Mouse (Mus musculus) liver, embryonic 14.5 days (tissue): Measurements from ENCODE around the gene Acaca.

ENCODE experiments used
- CTCF ChIP-seq: IDR thresholded peaks from 2 replicates; pipeline ENCODE4 v1.5.1; 2016; ENCODE audit warnings: antibody characterized with exemption, low read depth, control low read depth
- EP300 ChIP-seq: IDR thresholded peaks from 2 replicates; pipeline ENCODE4 v1.6.1; 2016; ENCODE audit warnings: antibody characterized with exemption, low read depth

- TF ChIP-seq CTCF (no peak), EP300 (no peak)
Measured at GRCm38 (mm10) chr11:84190581-84191233, 61.2 kb downstream of the Acaca start.
